ENCODE assay signal across 34 mouse cellular contexts in the genomic region with DNA sequence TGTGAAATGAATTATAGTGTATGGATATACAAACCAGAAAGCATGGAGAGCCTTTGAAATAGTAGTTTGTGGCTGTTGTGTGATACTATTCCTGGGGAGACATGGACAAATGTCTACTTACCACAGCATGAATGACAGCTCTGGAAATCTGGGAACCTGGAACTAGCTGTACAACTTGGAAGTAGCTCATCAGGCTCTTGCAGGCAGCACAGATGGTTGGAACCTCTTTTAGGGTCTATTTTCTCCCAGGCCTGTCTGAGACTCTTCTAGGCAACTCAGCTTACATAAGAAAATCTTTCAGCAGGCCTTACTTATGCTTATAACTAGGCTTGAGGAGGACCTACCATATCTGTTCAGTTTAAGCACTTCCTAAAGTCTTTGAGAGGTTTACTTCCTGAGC. TPM values are rescaled to one million over a fixed set of nuclear protein-coding genes. Genes with fewer than 3 reads are reported as not detected.
"Had no signal": no experiment of that assay in that cellular context is flagged by ENCODE, and none has a peak within 500 bp of the region (broad histone marks: within the 10 kb centered on the region; RNA-seq: fewer than 3 reads in every experiment).

No protein-coding gene starts in this region.

- H3K9me3 ChIP-seq: heart, embryonic 12.5 days; hindbrain, embryonic 13.5 days; hindbrain, embryonic 15.5 days; intestine, embryonic 15.5 days; kidney, embryonic 15.5 days; limb, embryonic 13.5 days; limb, embryonic 15.5 days; liver, embryonic 12.5 days had no signal

- H3K27ac ChIP-seq: heart, adult 2 months; hindbrain, embryonic 13.5 days; hindbrain, embryonic 15.5 days; hindbrain, postnatal 0 days; intestine, embryonic 15.5 days; kidney, embryonic 15.5 days; kidney, postnatal 0 days; limb, embryonic 13.5 days; limb, embryonic 15.5 days; liver, embryonic 12.5 days; liver, embryonic 14.5 days had no signal

- ATAC-seq: forebrain, postnatal 0 days; hindbrain, postnatal 0 days; intestine, embryonic 15.5 days; liver, embryonic 12.5 days had no signal

- H3K9ac ChIP-seq: forebrain, postnatal 0 days; heart, embryonic 12.5 days; hindbrain, embryonic 13.5 days; hindbrain, embryonic 15.5 days; intestine, embryonic 15.5 days; kidney, embryonic 15.5 days; limb, embryonic 13.5 days; limb, embryonic 15.5 days; liver, embryonic 12.5 days; liver, embryonic 14.5 days had no signal

- H3K36me3 ChIP-seq: heart, embryonic 12.5 days; hindbrain, embryonic 13.5 days; hindbrain, embryonic 15.5 days; intestine, embryonic 15.5 days; kidney, embryonic 15.5 days; limb, embryonic 13.5 days; limb, embryonic 15.5 days; liver, embryonic 12.5 days had no signal

- H3K4me3 ChIP-seq: heart, adult 2 months; heart, embryonic 12.5 days; hindbrain, embryonic 13.5 days; hindbrain, embryonic 15.5 days; intestine, embryonic 15.5 days; kidney, embryonic 15.5 days; limb, embryonic 13.5 days; limb, embryonic 15.5 days; liver, embryonic 12.5 days had no signal

- H3K4me2 ChIP-seq: heart, embryonic 12.5 days; hindbrain, embryonic 13.5 days; hindbrain, embryonic 15.5 days; intestine, embryonic 15.5 days; kidney, embryonic 15.5 days; limb, embryonic 13.5 days; limb, embryonic 15.5 days; liver, embryonic 12.5 days had no signal

- H3K4me1 ChIP-seq: intestine, embryonic 15.5 days; limb, embryonic 13.5 days; limb, embryonic 15.5 days had no signal

- H3K27me3 ChIP-seq: heart, embryonic 12.5 days; intestine, embryonic 15.5 days; limb, embryonic 15.5 days had no signal

- DNase-seq: forebrain, postnatal 0 days; gastrocnemius, postnatal 14 days; gastrocnemius, postnatal 36 days; heart, adult 2 months; heart, postnatal 10 days; kidney, adult 11 months; kidney, adult 2 months; kidney, adult 9 months; kidney, postnatal 14 days; kidney, postnatal 36 days; layer of hippocampus, adult 9-11 months; layer of hippocampus, postnatal 36 days; left cerebral cortex, postnatal 4 days had no signal

RNA-seq across cellular contexts. Expression of a gene that starts 57.6 kb away (rescaled TPM):
- total RNA-seq: forebrain, postnatal 0 days; gastrocnemius, adult 18-20 months; gastrocnemius, adult 8-10 months; gastrocnemius, postnatal 14 days; gastrocnemius, postnatal 36 days; heart, adult 2 months; heart, postnatal 10 days; heart, postnatal 25 days; hematopoietic stem cell, adult 5-6 weeks; hindbrain, postnatal 0 days; layer of hippocampus, adult 8-10 months; layer of hippocampus, postnatal 36 days; left cerebral cortex, adult 18-20 months; liver, adult 2 months had no signal
- polyA plus RNA-seq: forebrain, postnatal 0 days; heart, embryonic 14.5 days; heart, embryonic 16.5 days; hindbrain, embryonic 13.5 days; hindbrain, embryonic 15.5 days; hindbrain, postnatal 0 days; kidney, postnatal 0 days; large intestine, adult 2 months; liver, adult 2 months; liver, embryonic 12.5 days; liver, embryonic 14.5 days had no signal
